Mouse (Mus musculus) CH12F3 (cell line): ENCODE measurements around the gene Gm31571.
"Not testable (repeated sequence)": the region's sequence is repeated elsewhere in the genome, so short reads cannot be mapped to it uniquely, and the experiment has no call there.

Experiments used
- in situ Hi-C: fragments of 300-500 bp; cut with MboI; formaldehyde crosslinking; loops from 2 replicates; pipeline ENCODE4 v1.14.3; 2020; ENCODE audit warnings: low sequenced_read_pairs

Gm31571 gene

GRCm38 (mm10) chrY:22051253-22051652 lies at the start of gene Gm31571:
Gm31571 (minus strand) TSS chrY:22051353.
- in situ Hi-C loops, result not testable (repeated sequence)
